Mouse (Mus musculus): Measurements from ENCODE around the gene Uhrf1.

The Uhrf1 gene

GRCm38 (mm10) chr17:56275842-56276480 is 27.2 kb upstream of the Uhrf1 start:
- DNase-seq (ENCODE audit: low spot score in 2 of 2) = no peak

GRCm38 (mm10) chr17:56276643-56277566 is 26.2 kb upstream of the Uhrf1 start, which contains the start of gene Ticam1:
Ticam1 (minus strand) TSS chr17:56276786.
- DNase-seq (ENCODE audit: low spot score in 2 of 2) = peak in 1 of 2 experiments; percentile 86

GRCm38 (mm10) chr17:56277567-56277893 is 25.6 kb upstream of the Uhrf1 start:
- DNase-seq (ENCODE audit: low spot score in 2 of 2) = no peak

- DNase-seq (ENCODE audit: low spot score in 2 of 2) = no peak
Measured at GRCm38 (mm10) chr17:56278340-56278739, 24.8 kb upstream of the Uhrf1 start.

- no peak for DNase-seq (ENCODE audit: low spot score in 2 of 2)
Measured at GRCm38 (mm10) chr17:56279481-56280155, 23.5 kb upstream of the Uhrf1 start.

- no peak for DNase-seq (ENCODE audit: low spot score in 2 of 2)
Measured at GRCm38 (mm10) chr17:56281193-56281592, 21.9 kb upstream of the Uhrf1 start.

- peak in 1 of 2 experiments; percentile 54 for DNase-seq (ENCODE audit: low spot score in 2 of 2)
Measured at GRCm38 (mm10) chr17:56282802-56283201, 20.3 kb upstream of the Uhrf1 start.

- peak in 1 of 2 experiments; percentile 69 for DNase-seq (ENCODE audit: low spot score in 2 of 2)
Measured at GRCm38 (mm10) chr17:56283316-56283715, 19.8 kb upstream of the Uhrf1 start.

- DNase-seq (ENCODE audit: low spot score in 2 of 2) = no peak
Measured at GRCm38 (mm10) chr17:56285995-56286394, 17.1 kb upstream of the Uhrf1 start.

- DNase-seq (ENCODE audit: low spot score in 2 of 2) = no peak
Measured at GRCm38 (mm10) chr17:56287830-56288229, 15.3 kb upstream of the Uhrf1 start.

GRCm38 (mm10) chr17:56288866-56289265 is 14.3 kb upstream of the Uhrf1 start:
- no peak for DNase-seq (ENCODE audit: low spot score in 2 of 2)

- no peak for DNase-seq (ENCODE audit: low spot score in 2 of 2)
Measured at GRCm38 (mm10) chr17:56289371-56290331, 13.5 kb upstream of the Uhrf1 start.

GRCm38 (mm10) chr17:56290388-56291170 is 12.5 kb upstream of the Uhrf1 start:
- DNase-seq (ENCODE audit: low spot score in 2 of 2) = peak in 1 of 2 experiments; percentile 80

GRCm38 (mm10) chr17:56291171-56291511 is 12.0 kb upstream of the Uhrf1 start:
- peak in 1 of 2 experiments; percentile 80 for DNase-seq (ENCODE audit: low spot score in 2 of 2)

- DNase-seq (ENCODE audit: low spot score in 2 of 2) = no peak
Measured at GRCm38 (mm10) chr17:56291826-56292475, 11.2 kb upstream of the Uhrf1 start.

GRCm38 (mm10) chr17:56292531-56293222 is 10.4 kb upstream of the Uhrf1 start, which contains the start of gene Plin3:
Plin3 (minus strand) TSS chr17:56292873.
- no peak for DNase-seq (ENCODE audit: low spot score in 2 of 2)

GRCm38 (mm10) chr17:56293291-56293690 is 9.8 kb upstream of the Uhrf1 start:
- no peak for DNase-seq (ENCODE audit: low spot score in 2 of 2)

GRCm38 (mm10) chr17:56294241-56294640 is 8.9 kb upstream of the Uhrf1 start:
- DNase-seq (ENCODE audit: low spot score in 2 of 2) = no peak

GRCm38 (mm10) chr17:56296201-56296600 is 6.9 kb upstream of the Uhrf1 start:
- DNase-seq (ENCODE audit: low spot score in 2 of 2) = no peak

All from left cerebral cortex, adult 9 months (tissue).